Mouse (Mus musculus) forebrain, embryonic 14.5 days (tissue): ENCODE results near the gene Rabgap1l. TPM values are rescaled to one million over a fixed set of nuclear protein-coding genes. Genes with fewer than 3 reads are reported as not detected.

ENCODE experiments used
- ATAC-seq: fragments of 200-750 bp; cut with Nextera tagmentation; 2 replicates; pipeline ENCODE4 v1.8.0; 2017; ENCODE audit warnings: mild to moderate bottlenecking, moderate library complexity
- DNase-seq: peaks from one replicate; pipeline ENCODE4 v3.0.0-alpha.2; 2015; ENCODE audit warnings: low spot score
- H3K27ac ChIP-seq: fragments of 300-500 bp; sonication (generic); 2 replicates; pipeline ENCODE4 v1.5.1; 2014; ENCODE audit warnings: low read depth, mild to moderate bottlenecking, control low read depth, low read length, moderate library complexity
- H3K27me3 ChIP-seq: fragments of 300-500 bp; sonication (generic); replicated peaks from 2 replicates; pipeline ENCODE4 v1.6.1; 2014; ENCODE audit warnings: low read length, control low read depth, mixed read lengths; ENCODE audit not compliant: control insufficient read depth, insufficient read depth
- H3K36me3 ChIP-seq: fragments of 300-500 bp; sonication (generic); 2 replicates; pipeline ENCODE4 v1.6.1; 2014; ENCODE audit warnings: low read length, control low read depth; ENCODE audit not compliant: control insufficient read depth, insufficient read depth
- H3K4me1 ChIP-seq: fragments of 300-500 bp; sonication (generic); 2 replicates; pipeline ENCODE4 v1.6.1; 2014; ENCODE audit warnings: antibody characterized with exemption, low read length, control low read depth; ENCODE audit not compliant: control insufficient read depth, insufficient read depth
- H3K4me2 ChIP-seq: fragments of 300-500 bp; sonication (generic); 2 replicates; pipeline ENCODE4 v1.6.1; 2014; ENCODE audit warnings: mild to moderate bottlenecking, control low read depth, low read length
- H3K4me3 ChIP-seq: fragments of 300-500 bp; sonication (generic); 2 replicates; pipeline ENCODE4 v1.5.1; 2014; ENCODE audit warnings: low read depth, low read length, control low read depth
- H3K9ac ChIP-seq: fragments of 300-500 bp; sonication (generic); 2 replicates; pipeline ENCODE4 v1.6.1; 2014; ENCODE audit warnings: mild to moderate bottlenecking, low read length, control low read depth, moderate library complexity
- H3K9me3 ChIP-seq: fragments of 300-500 bp; sonication (generic); replicated peaks from 2 replicates; pipeline ENCODE4 v1.6.1; 2016; ENCODE audit warnings: low read length, control low read depth, mixed read lengths; ENCODE audit not compliant: control insufficient read depth
- WGBS: fragments of 180-500 bp; shearing (Covaris S2); extraction: QIAGEN DNeasy Blood & Tissue Kit; methylation state at CpG from one replicate; pipeline ENCODE4 v1.1.7; 2014; 5-methylcytosine and 5-hydroxymethylcytosine counted together
- polyA plus RNA-seq: library from polyadenylated mRNA; unstranded; fragments of >200 nt; fragmentation: Nextera tagmentation; extraction: Ambion mirVana; gene quantifications from 2 replicates; pipeline ENCODE4 v1.2.1, GENCODE M21; 2014

Gene Rabgap1l
- polyA plus RNA-seq, 1 experiment from 2014 or later: 25.6 TPM

- 95% methylated on average over 2 of the region's 2 CpGs for WGBS
- no peak overlapping the region for H3K4me2 ChIP-seq
- no peak overlapping the region for H3K9ac ChIP-seq
- H3K9me3 ChIP-seq: no peaks in the 10 kb centered on the region
- H3K36me3 ChIP-seq: 0 out of 2 replicates have a peak, but pooled peaks cover 2% of the 10 kb centered on the region
- no peak overlapping the region for H3K27ac ChIP-seq
- no peaks in the 10 kb centered on the region for H3K27me3 ChIP-seq
- DNase-seq (no peak), ATAC-seq (no peak)
- H3K4me3 ChIP-seq: no peak overlapping the region
- H3K4me1 ChIP-seq: no peaks in the 10 kb centered on the region
These were observed 555.0 kb downstream of the Rabgap1l start for GRCm38 (mm10) chr1:160237981-160238380.

- Histone ChIP-seq H3K9me3 (no peaks in the 10 kb centered on the region), H3K4me2 (no peak overlapping the region), H3K27me3 (no peaks in the 10 kb centered on the region), H3K36me3 (no peaks in the 10 kb centered on the region), H3K4me1 (no peaks in the 10 kb centered on the region), H3K4me3 (no peak overlapping the region), H3K9ac (no peak overlapping the region), H3K27ac (no peak overlapping the region)
- ATAC-seq: no peak
- no peak for DNase-seq
These were observed 559.1 kb downstream of the Rabgap1l start for GRCm38 (mm10) chr1:160233921-160234320.

- no peak overlapping the region for H3K4me3 ChIP-seq
- H3K27me3 ChIP-seq: no peaks in the 10 kb centered on the region
- no peaks in the 10 kb centered on the region for H3K9me3 ChIP-seq
- ATAC-seq (peak; percentile 57), DNase-seq (peak; percentile 45)
- H3K9ac ChIP-seq: no peak overlapping the region
- no peaks in the 10 kb centered on the region for H3K36me3 ChIP-seq
- H3K4me1 ChIP-seq: no peaks in the 10 kb centered on the region
- no peak overlapping the region for H3K4me2 ChIP-seq
- H3K27ac ChIP-seq: no peak overlapping the region
- WGBS: 36% methylated on average over 3 of the region's 3 CpGs
These were observed 560.9 kb downstream of the Rabgap1l start for GRCm38 (mm10) chr1:160232113-160232512.

- H3K9me3 ChIP-seq: no peaks in the 10 kb centered on the region
These were observed 562.0 kb downstream of the Rabgap1l start for GRCm38 (mm10) chr1:160231013-160231412.

GRCm38 (mm10) chr1:160227850-160228249, 565.2 kb downstream of the Rabgap1l start:
- ATAC-seq (no peak), DNase-seq (no peak)
- H3K9me3 ChIP-seq: no peaks in the 10 kb centered on the region
- 0 out of 2 replicates have a peak, but pooled peaks cover 4% of the 10 kb centered on the region for H3K36me3 ChIP-seq
- no peak overlapping the region for H3K9ac ChIP-seq
- H3K4me2 ChIP-seq: no peak overlapping the region
- no peaks in the 10 kb centered on the region for H3K4me1 ChIP-seq
- H3K4me3 ChIP-seq: no peak overlapping the region
- no peaks in the 10 kb centered on the region for H3K27me3 ChIP-seq
- no peak overlapping the region for H3K27ac ChIP-seq

More at GRCm38 (mm10) chr1:160231013-160231412, 562.0 kb downstream of the Rabgap1l start:
- Histone ChIP-seq H3K27ac (no peak overlapping the region), H3K4me2 (no peak overlapping the region), H3K36me3 (no peaks in the 10 kb centered on the region), H3K4me1 (no peaks in the 10 kb centered on the region), H3K27me3 (no peaks in the 10 kb centered on the region), H3K4me3 (no peak overlapping the region), H3K9ac (no peak overlapping the region)
- ATAC-seq (no peak), DNase-seq (peak; percentile 84)
- WGBS: 61% methylated on average over 4 of the region's 4 CpGs

GRCm38 (mm10) chr1:160227196-160227595, 565.8 kb downstream of the Rabgap1l start:
- DNase-seq (no peak), ATAC-seq (no peak)
- WGBS: 91% methylated on average over 4 of the region's 4 CpGs

GRCm38 (mm10) chr1:160224093-160224492, 568.9 kb downstream of the Rabgap1l start:
- no peaks in the 10 kb centered on the region for H3K9me3 ChIP-seq

More at GRCm38 (mm10) chr1:160227196-160227595, 565.8 kb downstream of the Rabgap1l start:
- 0 out of 2 replicates have a peak, but pooled peaks cover 4% of the 10 kb centered on the region for H3K36me3 ChIP-seq
- no peak overlapping the region for H3K27ac ChIP-seq
- H3K4me2 ChIP-seq: no peak overlapping the region
- no peak overlapping the region for H3K4me3 ChIP-seq
- H3K4me1 ChIP-seq: no peaks in the 10 kb centered on the region
- no peaks in the 10 kb centered on the region for H3K27me3 ChIP-seq
- no peaks in the 10 kb centered on the region for H3K9me3 ChIP-seq
- H3K9ac ChIP-seq: no peak overlapping the region

GRCm38 (mm10) chr1:160217898-160218297, 575.1 kb downstream of the Rabgap1l start:
- Histone ChIP-seq H3K36me3 (no peaks in the 10 kb centered on the region), H3K27ac (no peak overlapping the region), H3K4me3 (no peak overlapping the region), H3K4me2 (no peak overlapping the region), H3K27me3 (no peaks in the 10 kb centered on the region), H3K9ac (no peak overlapping the region), H3K4me1 (0 out of 2 replicates have a peak, but pooled peaks cover 3% of the 10 kb centered on the region), H3K9me3 (no peaks in the 10 kb centered on the region)
- no peak for ATAC-seq
- no peak for DNase-seq
- WGBS: 84% methylated on average over 3 of the region's 3 CpGs

More at GRCm38 (mm10) chr1:160224093-160224492, 568.9 kb downstream of the Rabgap1l start:
- Histone ChIP-seq H3K27ac (no peak overlapping the region), H3K27me3 (no peaks in the 10 kb centered on the region), H3K4me1 (no peaks in the 10 kb centered on the region), H3K9ac (no peak overlapping the region), H3K36me3 (0 out of 2 replicates have a peak, but pooled peaks cover 4% of the 10 kb centered on the region), H3K4me2 (no peak overlapping the region), H3K4me3 (no peak overlapping the region)
- DNase-seq: no peak
- 88% methylated on average over 2 of the region's 2 CpGs for WGBS
- ATAC-seq: no peak

GRCm38 (mm10) chr1:160214171-160214570, 578.8 kb downstream of the Rabgap1l start:
- 89% methylated on average over 7 of the region's 7 CpGs for WGBS
- ATAC-seq (no peak), DNase-seq (no peak)
- H3K9me3 ChIP-seq: no peaks in the 10 kb centered on the region
- H3K27ac ChIP-seq: no peak overlapping the region
- 0 out of 2 replicates have a peak overlapping the region, but pooled peaks have one; percentile 68 for H3K4me2 ChIP-seq
- peaks cover 19% of the 10 kb centered on the region for H3K4me1 ChIP-seq
- H3K36me3 ChIP-seq: no peaks in the 10 kb centered on the region
- H3K9ac ChIP-seq: no peak overlapping the region
- H3K27me3 ChIP-seq: no peaks in the 10 kb centered on the region
- no peak overlapping the region for H3K4me3 ChIP-seq
